Mouse (Mus musculus) heart, embryonic 14.5 days (tissue): ENCODE measurements at regions not wholly inside any gene's neighbourhood (a gene's known extent, or its start where the extent isn't known, plus 50 kb on each side); places are given as distances from the start of the nearest gene placed in this dataset.

Experiments
- ATAC-seq: fragments of 200-750 bp; cut with Nextera tagmentation; 2 replicates; pipeline ENCODE4 v1.8.0; 2017; ENCODE audit warnings: low read depth, moderate TSS enrichment; ENCODE audit not compliant: insufficient number of reproducible peaks, insufficient read depth, low FRiP score
- H3K27ac ChIP-seq, 2 experiments: fragments of 200-500 bp in 1 of 2; fragments of 300-500 bp in 1 of 2; sonication (generic) in 1 of 2; replicated peaks in 1 of 2; 2 replicates each; pipeline ENCODE4 v1.5.1; 2012 to 2014; ENCODE audit warnings: low read depth in 2 of 2, low read length in 2 of 2, control low read depth in 1 of 2, mild to moderate bottlenecking in 1 of 2, mixed read lengths in 1 of 2; ENCODE audit not compliant: control insufficient read depth in 1 of 2, insufficient read depth in 1 of 2
- H3K27me3 ChIP-seq: fragments of 300-500 bp; sonication (generic); 2 replicates; pipeline ENCODE4 v1.6.1; 2014; ENCODE audit warnings: mild to moderate bottlenecking, low read length, control low read depth; ENCODE audit not compliant: control insufficient read depth, insufficient read depth
- H3K36me3 ChIP-seq: fragments of 300-500 bp; sonication (generic); 2 replicates; pipeline ENCODE4 v1.6.1; 2014; ENCODE audit warnings: mild to moderate bottlenecking, control low read depth, low read length, mixed read lengths; ENCODE audit not compliant: control insufficient read depth, insufficient read depth
- H3K4me1 ChIP-seq, 2 experiments: fragments of 200-500 bp in 1 of 2; fragments of 300-500 bp in 1 of 2; sonication (generic) in 1 of 2; 2 replicates each; pipeline ENCODE4 v1.6.1; 2012 to 2014; ENCODE audit warnings: low read length in 2 of 2, control low read depth in 1 of 2, mixed read lengths in 1 of 2; ENCODE audit not compliant: control insufficient read depth in 2 of 2, insufficient read depth in 2 of 2
- H3K4me2 ChIP-seq: fragments of 300-500 bp; sonication (generic); 2 replicates; pipeline ENCODE4 v1.6.1; 2014; ENCODE audit warnings: mild to moderate bottlenecking, low read length
- H3K4me3 ChIP-seq, 2 experiments: fragments of 200-500 bp in 1 of 2; fragments of 300-500 bp in 1 of 2; sonication (generic) in 1 of 2; 2 replicates each; pipeline ENCODE4 v1.5.1; 2012 to 2014; ENCODE audit warnings: low read length in 2 of 2, mild to moderate bottlenecking in 2 of 2, control low read depth in 1 of 2, low read depth in 1 of 2, moderate library complexity in 1 of 2; ENCODE audit not compliant: control insufficient read depth in 1 of 2, insufficient read depth in 1 of 2
- H3K9ac ChIP-seq: fragments of 300-500 bp; sonication (generic); 2 replicates; pipeline ENCODE4 v1.6.1; 2014; ENCODE audit warnings: mild to moderate bottlenecking, low read length
- H3K9me3 ChIP-seq: fragments of 300-500 bp; sonication (generic); 2 replicates; pipeline ENCODE4 v1.6.1; 2016; ENCODE audit warnings: low read length, control low read depth; ENCODE audit not compliant: control insufficient read depth
- WGBS: fragments of 180-500 bp; shearing (Covaris S2); extraction: QIAGEN DNeasy Blood & Tissue Kit; methylation state at CpG from one replicate; pipeline ENCODE4 v1.1.7; 2014; 5-methylcytosine and 5-hydroxymethylcytosine counted together

DNA sequence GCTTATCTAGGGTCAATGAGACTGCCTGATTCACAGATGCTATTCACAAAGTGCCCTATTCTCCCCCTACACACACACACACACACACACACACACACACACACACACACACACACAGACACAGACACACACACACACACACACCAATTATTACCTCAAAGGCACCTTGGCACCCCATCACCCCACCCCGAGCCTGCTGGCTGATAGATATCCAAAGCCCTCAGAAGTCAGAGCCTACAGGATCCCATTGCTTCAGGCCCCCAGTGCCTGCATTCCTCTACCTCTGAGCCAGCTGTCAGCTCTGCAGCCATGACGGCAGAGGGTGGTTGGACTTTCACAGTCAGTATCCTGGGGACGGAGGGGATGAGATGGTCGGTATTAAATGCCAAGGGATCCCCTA, 75.8 kb upstream of the Nectin1 start:
- Histone ChIP-seq H3K9ac (no peak overlapping the region), H3K4me1 (0 out of 4 replicates have a peak, but pooled peaks cover 0 to 2% of the 10 kb centered on the region in 2 experiments), H3K9me3 (no peaks in the 10 kb centered on the region), H3K27ac (no peak overlapping the region), H3K27me3 (no peaks in the 10 kb centered on the region; the same call in none of the 2 replicates), H3K4me2 (no peak overlapping the region), H3K4me3 (no peak overlapping the region), H3K36me3 (no peaks in the 10 kb centered on the region)
- WGBS, result 49% methylated on average over 4 of the region's 4 CpGs
- ATAC-seq, result no peak

DNA sequence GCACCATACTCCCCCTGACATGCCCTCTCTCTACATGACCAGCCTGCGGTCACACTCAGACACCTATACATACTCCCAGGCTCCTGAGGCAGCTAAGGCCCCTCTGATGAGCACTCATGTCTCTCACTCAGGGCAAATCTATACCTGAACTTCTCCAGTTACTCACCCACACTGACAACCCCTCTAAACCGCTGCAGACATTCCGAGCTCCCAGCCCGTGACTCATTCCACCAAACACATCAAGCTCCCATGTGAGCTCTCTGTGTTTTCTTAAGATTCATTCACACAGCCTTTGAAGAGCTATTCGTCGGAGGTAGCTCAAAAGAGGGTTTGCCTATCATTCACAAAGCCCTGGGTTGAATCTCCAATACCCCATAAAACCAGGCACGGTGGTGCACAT, 75.1 kb upstream of the Nectin1 start:
- Histone ChIP-seq H3K9me3 (no peaks in the 10 kb centered on the region), H3K9ac (no peak overlapping the region), H3K4me3 (no peak overlapping the region), H3K36me3 (no peaks in the 10 kb centered on the region), H3K4me1 (0 out of 4 replicates have a peak, but pooled peaks cover 0 to 2% of the 10 kb centered on the region in 2 experiments), H3K27ac (no peak overlapping the region), H3K4me2 (no peak overlapping the region), H3K27me3 (no peaks in the 10 kb centered on the region; the same call in none of the 2 replicates)
- WGBS, result 67% methylated on average over 7 of the region's 7 CpGs
- ATAC-seq, result no peak

- no peaks in the 10 kb centered on the region for H3K9me3 ChIP-seq
- H3K27me3 ChIP-seq, result no peaks in the 10 kb centered on the region; the same call in none of the 2 replicates
- no peak for ATAC-seq
- H3K9ac ChIP-seq, result no peak overlapping the region
- no peak overlapping the region for H3K4me3 ChIP-seq
- H3K4me1 ChIP-seq, result 0 out of 4 replicates have a peak, but pooled peaks cover 0 to 2% of the 10 kb centered on the region in 2 experiments
- H3K27ac ChIP-seq, result no peak overlapping the region
- H3K4me2 ChIP-seq, result no peak overlapping the region
- 38% methylated on average over 5 of the region's 5 CpGs for WGBS
- H3K36me3 ChIP-seq, result no peaks in the 10 kb centered on the region
Measured at GRCm38 (mm10) chr9:43670563-43670962, 73.2 kb upstream of the Nectin1 start.

DNA sequence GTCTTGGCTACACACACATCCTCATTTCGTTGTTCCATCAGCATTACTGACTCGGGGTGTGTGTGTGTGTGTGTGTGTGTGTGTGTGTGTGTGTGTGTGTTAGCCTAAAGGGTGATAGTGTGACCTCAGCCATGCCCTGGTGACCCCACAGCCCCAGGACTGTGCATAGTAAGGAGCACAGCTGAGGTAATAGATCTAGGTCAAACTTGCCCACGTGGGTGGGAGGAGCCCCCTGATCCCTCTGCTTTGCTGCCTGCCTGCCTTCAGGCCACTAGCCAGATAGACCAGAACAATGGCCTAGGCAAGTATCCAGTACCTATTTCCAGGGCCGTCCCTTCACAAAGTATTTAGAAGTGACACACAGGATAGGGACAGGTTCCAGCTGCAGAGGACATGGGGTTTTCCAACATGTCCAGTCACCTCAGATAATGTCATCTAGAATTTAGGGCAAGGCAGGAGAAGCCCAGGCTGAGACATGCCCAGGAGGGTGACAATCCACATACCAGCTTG, 70.6 kb upstream of the Nectin1 start:
- H3K9me3 ChIP-seq, result no peaks in the 10 kb centered on the region
- H3K9ac ChIP-seq, result no peak overlapping the region
- no peak overlapping the region for H3K27ac ChIP-seq
- no peak overlapping the region for H3K4me2 ChIP-seq
- 0 out of 4 replicates have a peak, but pooled peaks cover 0 to 2% of the 10 kb centered on the region in 2 experiments for H3K4me1 ChIP-seq
- ATAC-seq, result no peak
- 60% methylated on average over 4 of the region's 4 CpGs for WGBS
- no peaks in the 10 kb centered on the region; the same call in none of the 2 replicates for H3K27me3 ChIP-seq
- H3K4me3 ChIP-seq, result no peak overlapping the region
- H3K36me3 ChIP-seq, result no peaks in the 10 kb centered on the region

DNA sequence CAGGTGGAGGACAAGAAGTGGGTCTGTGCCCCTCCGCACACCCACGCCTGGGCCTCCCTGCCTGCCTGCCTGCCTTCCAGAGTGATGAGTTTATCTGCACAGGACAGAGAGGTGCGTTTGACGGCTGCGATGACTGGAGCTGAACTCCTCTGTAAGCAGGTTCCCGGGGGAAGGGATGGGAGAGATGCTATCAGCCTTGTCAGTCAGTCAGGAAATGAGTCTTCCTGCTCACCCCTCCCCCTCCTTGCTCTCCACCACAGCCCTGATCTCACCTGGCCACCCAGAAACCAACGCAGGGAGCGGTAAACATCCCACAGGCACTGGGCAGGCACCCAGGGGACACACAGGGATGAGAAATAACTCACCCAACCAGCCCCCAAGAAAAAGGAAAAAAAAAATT, 69.5 kb upstream of the Nectin1 start:
- Histone ChIP-seq H3K9ac (no peak overlapping the region), H3K4me2 (no peak overlapping the region), H3K9me3 (no peaks in the 10 kb centered on the region), H3K27me3 (peaks cover 8% of the 10 kb centered on the region), H3K36me3 (no peaks in the 10 kb centered on the region), H3K27ac (no peak overlapping the region), H3K4me1 (0 out of 4 replicates have a peak, but pooled peaks cover 0 to 2% of the 10 kb centered on the region in 2 experiments), H3K4me3 (no peak overlapping the region)
- no peak for ATAC-seq
- WGBS, result 7% methylated on average over 8 of the region's 8 CpGs

- H3K27ac ChIP-seq, result no peak overlapping the region
- peaks cover 13% of the 10 kb centered on the region; the same call in 1 of the 2 replicates for H3K27me3 ChIP-seq
- 0 out of 4 replicates have a peak, but pooled peaks cover 0 to 2% of the 10 kb centered on the region in 2 experiments for H3K4me1 ChIP-seq
- no peak overlapping the region for H3K4me2 ChIP-seq
- no peak overlapping the region for H3K9ac ChIP-seq
- WGBS, result 60% methylated on average over 2 of the region's 2 CpGs
- H3K9me3 ChIP-seq, result no peaks in the 10 kb centered on the region
- no peaks in the 10 kb centered on the region for H3K36me3 ChIP-seq
- ATAC-seq, result no peak
- no peak overlapping the region for H3K4me3 ChIP-seq
Measured at GRCm38 (mm10) chr9:43676011-43676410, 67.8 kb upstream of the Nectin1 start.

- ATAC-seq, result no peak
- no peak overlapping the region for H3K9ac ChIP-seq
- no peak overlapping the region for H3K27ac ChIP-seq
- H3K36me3 ChIP-seq, result no peaks in the 10 kb centered on the region
- no peak overlapping the region for H3K4me2 ChIP-seq
- peaks cover 13% of the 10 kb centered on the region; the same call in 1 of the 2 replicates for H3K27me3 ChIP-seq
- no peaks in the 10 kb centered on the region for H3K4me1 ChIP-seq
- 40% methylated on average over 17 of the region's 17 CpGs for WGBS
- no peak overlapping the region for H3K4me3 ChIP-seq
- H3K9me3 ChIP-seq, result no peaks in the 10 kb centered on the region
Measured at GRCm38 (mm10) chr9:43679331-43679730, 64.5 kb upstream of the Nectin1 start.

- ATAC-seq, result no peak
- Histone ChIP-seq H3K4me3 (no peak overlapping the region), H3K27me3 (peaks cover 13% of the 10 kb centered on the region; the same call in 1 of the 2 replicates), H3K4me2 (no peak overlapping the region), H3K9ac (no peak overlapping the region), H3K9me3 (no peaks in the 10 kb centered on the region), H3K36me3 (no peaks in the 10 kb centered on the region), H3K4me1 (no peaks in the 10 kb centered on the region), H3K27ac (no peak overlapping the region)
- WGBS, result 53% methylated on average over 3 of the region's 3 CpGs
Measured at GRCm38 (mm10) chr9:43681317-43681716, 62.5 kb upstream of the Nectin1 start.
